8 mouse cellular contexts compared by ENCODE assay signal in the genomic region with DNA sequence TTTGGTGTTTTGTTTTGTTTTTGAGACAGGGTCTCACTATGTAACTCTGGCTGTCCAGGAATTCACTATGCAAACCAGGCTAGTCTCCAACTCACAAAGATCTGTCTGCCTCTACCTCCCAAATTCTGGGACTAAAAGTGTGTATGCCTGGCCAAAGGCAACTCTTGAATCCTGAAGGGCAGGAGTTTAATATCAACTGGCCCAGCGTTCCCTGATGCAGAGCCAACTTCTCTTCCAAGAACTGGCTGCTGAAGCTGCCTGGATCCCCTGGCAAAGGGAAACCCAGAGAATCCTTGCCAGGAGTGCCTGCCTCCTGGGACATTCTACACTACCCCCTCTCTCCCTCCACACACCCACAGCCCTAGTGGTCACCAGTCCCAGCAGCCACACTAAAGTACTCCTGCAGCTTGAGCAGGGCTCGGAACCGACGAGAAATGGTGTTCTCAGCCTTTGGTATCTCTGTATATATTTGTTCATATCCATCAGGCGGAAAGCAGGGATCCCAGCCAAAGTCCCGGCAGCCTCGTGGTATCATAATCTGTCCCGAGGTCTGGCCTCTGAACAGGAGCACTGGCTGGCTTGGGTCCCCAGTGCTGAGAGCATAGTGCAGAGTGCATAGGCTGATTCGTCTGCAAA. TPM values are rescaled to one million over a fixed set of nuclear protein-coding genes. Genes with fewer than 3 reads are reported as not detected.
DNase-seq lines count a peak whose midpoint lies in the region; ATAC-seq and TF ChIP-seq lines count a peak whose summit lies in the region.
"Had no signal": no experiment of that assay in that cellular context is flagged by ENCODE, and none has a peak within 500 bp of the region (broad histone marks: within the 10 kb centered on the region; RNA-seq: fewer than 3 reads in every experiment).

No protein-coding gene starts in this region.

- peaks cover 6% of the 10 kb centered on the region; the same call in 1 of the 2 replicates for H3K9me3 ChIP-seq in liver, embryonic 12.5 days (replicated peaks)

- 13% methylated on average over 9 of the region's 9 CpGs for WGBS in liver, adult 2 months
- WGBS in liver, embryonic 12.5 days (ENCODE audit: insufficient replicate concordance): 74% methylated on average over 9 of the region's 9 CpGs

- no peak for TF ChIP-seq CTCF in liver, adult 2 months (IDR thresholded peaks at IDR 0.05; ENCODE audit: low read depth, low read length)
- TF ChIP-seq CTCF in layer of hippocampus, adult 2 months (conservative IDR thresholded peaks at IDR 0.05): no peak

- no peak for TF ChIP-seq POLR2A in liver, adult 2 months (IDR thresholded peaks at IDR 0.05; ENCODE audit: extremely low read depth, insufficient read depth, low read length)

- no peak for ATAC-seq in liver, embryonic 12.5 days

- peak overlapping the region; percentile 67 for H3K27ac ChIP-seq in liver, adult 2 months (replicated peaks; ENCODE audit: insufficient read depth, low read depth, low read length)
- H3K27ac ChIP-seq in liver, embryonic 12.5 days: no peak overlapping the region
- H3K27ac ChIP-seq in layer of hippocampus, adult 2 months: peak overlapping the region; percentile 39; the same call in 1 of the 2 replicates

- no peak overlapping the region for H3K4me2 ChIP-seq in liver, embryonic 12.5 days

- no peaks in the 10 kb centered on the region for H3K79me2 ChIP-seq in liver, adult 2 months (ENCODE audit: control insufficient read depth, insufficient read depth, low read length)

- H3K9ac ChIP-seq in liver, adult 2 months (ENCODE audit: low read depth, low read length): peak overlapping the region; percentile 41; the same call in 1 of the 2 replicates
- H3K9ac ChIP-seq in liver, embryonic 12.5 days: no peak overlapping the region

- no peak overlapping the region; the same call in 1 of the 2 replicates for H3K4me3 ChIP-seq in liver, adult 2 months (ENCODE audit: insufficient read depth, low read depth, low read length)
- no peak overlapping the region for H3K4me3 ChIP-seq in liver, embryonic 12.5 days
- H3K4me3 ChIP-seq in layer of hippocampus, adult 2 months: no peak overlapping the region; the same call in 1 of the 2 replicates

- no peaks in the 10 kb centered on the region for H3K36me3 ChIP-seq in liver, adult 2 months (ENCODE audit: control insufficient read depth, insufficient read depth, low read length)
- H3K36me3 ChIP-seq in liver, embryonic 12.5 days: peaks cover 8% of the 10 kb centered on the region; the same call in 1 of the 2 replicates

- no peaks in the 10 kb centered on the region for H3K27me3 ChIP-seq in liver, adult 2 months (ENCODE audit: control insufficient read depth, insufficient read depth, low read length)
- no peaks in the 10 kb centered on the region for H3K27me3 ChIP-seq in liver, embryonic 12.5 days (replicated peaks)

- DNase-seq in liver, adult 2 months (ENCODE audit: extremely low read depth, low read depth, low spot score): peak; percentile 90
- DNase-seq in cerebellum, adult 11-12 months: peak; percentile 60
- DNase-seq in gastrocnemius, postnatal 25 days: peak; percentile 76
- peak in 1 of 2 experiments; percentile 13 for DNase-seq in layer of hippocampus, adult 2 months (ENCODE audit: low spot score in 2 of 2)
- DNase-seq in right cerebral cortex, postnatal 4 days: peak; percentile 14
- no peak for DNase-seq in spleen, postnatal 36 days (ENCODE audit: low spot score in 2 of 2)

- H3K4me1 ChIP-seq in liver, adult 2 months (ENCODE audit: control insufficient read depth, insufficient read depth, low read length): peaks cover 9% of the 10 kb centered on the region
- no peaks in the 10 kb centered on the region for H3K4me1 ChIP-seq in liver, embryonic 12.5 days

RNA-seq across cellular contexts. Expression of gene Pcolce2, which starts 37.8 kb away (rescaled TPM):
- 1.0 and 1.3 TPM in 2 replicates for total RNA-seq in liver, adult 2 months (2014; rRNA removed)
- polyA plus RNA-seq in liver, adult 2 months (2012; rRNA removed): 0.16 and 0.27 TPM in 2 replicates
- 10.1 and 12.1 TPM in 2 replicates for polyA plus RNA-seq in liver, embryonic 12.5 days (2016; fragmentation: Nextera tagmentation; extraction: Ambion mirVana)
- 10 to 100 TPM in 1 of 2 experiments, 1 to 10 TPM in 1; 3.4 to 10.3 TPM for total RNA-seq in gastrocnemius, postnatal 25 days (2021)
- total RNA-seq in layer of hippocampus, adult 2 months (2021): 1 to 10 TPM; 2.9 to 3.0 TPM
- total RNA-seq: hematopoietic stem cell, adult 5-6 weeks had no signal

Comparison
In these comparisons a context has a peak if more than half of its experiments do, and no peak if none do; other contexts are left out.
1. DNase-seq: peak in liver, adult 2 months (single experiment), cerebellum, adult 11-12 months (single experiment), gastrocnemius, postnatal 25 days (single experiment) and right cerebral cortex, postnatal 4 days (single experiment); none in spleen, postnatal 36 days (0 of 2).